In genomic region chr6:51169971-51170411, GRCm38 (mm10) we compare ENCODE assay signal across 8 mouse cellular contexts.
DNase-seq lines count a peak whose midpoint lies in the region; ATAC-seq and TF ChIP-seq lines count a peak whose summit lies in the region.

No protein-coding gene starts in this region.

- TF ChIP-seq CTCF in cerebellum, adult 2 months (IDR thresholded peaks at IDR 0.05; ENCODE audit: borderline replicate concordance, insufficient read depth, low read depth, low read length) = no peak

- TF ChIP-seq POLR2A in cerebellum, adult 2 months (IDR thresholded peaks at IDR 0.05; ENCODE audit: borderline replicate concordance, insufficient read depth, low read length) = no peak

- H3K27me3 ChIP-seq in cerebellum, adult 2 months (ENCODE audit: control insufficient read depth, insufficient read depth, low read length) = peaks cover 15% of the 10 kb centered on the region; the same call in 1 of the 2 replicates
- H3K27me3 ChIP-seq in embryonic facial prominence, embryonic 12.5 days = no peaks in the 10 kb centered on the region
- H3K27me3 ChIP-seq in hindbrain, embryonic 11.5 days (ENCODE audit: control insufficient read depth, insufficient read depth, low read length) = peaks cover 12% of the 10 kb centered on the region
- H3K27me3 ChIP-seq in liver, embryonic 13.5 days = peaks cover 40% of the 10 kb centered on the region
- H3K27me3 ChIP-seq in stomach, embryonic 15.5 days (replicated peaks) = peaks cover 8% of the 10 kb centered on the region; the same call in 1 of the 2 replicates

- peak; percentile 23 to 37 for DNase-seq in cerebellum, postnatal 10 days
- DNase-seq in cerebellum, adult 2 months = no peak
- peak; percentile 66 for DNase-seq in hindbrain, embryonic 11.5 days (ENCODE audit: low spot score)
- DNase-seq in liver, embryonic 13.5 days = no peak
- DNase-seq in thymus, adult 18-20 months = no peak
- no peak for DNase-seq in frontal cortex, postnatal 10 days (ENCODE audit: low spot score in 2 of 2)

- no peaks in the 10 kb centered on the region for H3K9me3 ChIP-seq in embryonic facial prominence, embryonic 12.5 days
- H3K9me3 ChIP-seq in hindbrain, embryonic 11.5 days (ENCODE audit: control insufficient read depth, low read length) = no peaks in the 10 kb centered on the region
- H3K9me3 ChIP-seq in liver, embryonic 13.5 days (replicated peaks) = no peaks in the 10 kb centered on the region
- no peaks in the 10 kb centered on the region for H3K9me3 ChIP-seq in stomach, embryonic 15.5 days

- H3K4me3 ChIP-seq in cerebellum, adult 2 months (replicated peaks; ENCODE audit: insufficient read depth, low read depth, low read length) = no peak overlapping the region
- H3K4me3 ChIP-seq in embryonic facial prominence, embryonic 12.5 days = 0 out of 2 replicates have a peak overlapping the region, but pooled peaks have one; percentile 11
- H3K4me3 ChIP-seq in hindbrain, embryonic 11.5 days (ENCODE audit: low read depth, low read length) = peak overlapping the region; percentile 15; the same call in 1 of the 2 replicates
- peak overlapping the region; percentile 64 for H3K4me3 ChIP-seq in liver, embryonic 13.5 days (replicated peaks)
- peak overlapping the region; percentile 25 for H3K4me3 ChIP-seq in stomach, embryonic 15.5 days (replicated peaks)

- H3K4me2 ChIP-seq in embryonic facial prominence, embryonic 12.5 days (replicated peaks) = peak overlapping the region; percentile 42
- H3K4me2 ChIP-seq in hindbrain, embryonic 11.5 days (replicated peaks; ENCODE audit: low read depth, low read length) = peak overlapping the region; percentile 12
- peak overlapping the region; percentile 87 for H3K4me2 ChIP-seq in liver, embryonic 13.5 days
- H3K4me2 ChIP-seq in stomach, embryonic 15.5 days = peak overlapping the region; percentile 52

- no peak for ATAC-seq in embryonic facial prominence, embryonic 12.5 days (ENCODE audit: insufficient number of reproducible peaks, insufficient read depth, low FRiP score, low TSS enrichment)
- no peak for ATAC-seq in hindbrain, embryonic 11.5 days (ENCODE audit: low FRiP score)
- no peak for ATAC-seq in liver, embryonic 13.5 days (ENCODE audit: low read depth)
- no peak for ATAC-seq in stomach, embryonic 15.5 days (ENCODE audit: insufficient read depth, low FRiP score, low read depth)

- no peaks in the 10 kb centered on the region for H3K4me1 ChIP-seq in cerebellum, adult 2 months (ENCODE audit: control insufficient read depth, insufficient read depth, low read length)
- H3K4me1 ChIP-seq in embryonic facial prominence, embryonic 12.5 days = peaks cover 37% of the 10 kb centered on the region
- peaks cover 10% of the 10 kb centered on the region for H3K4me1 ChIP-seq in hindbrain, embryonic 11.5 days (replicated peaks; ENCODE audit: control insufficient read depth, insufficient read depth, low read length)
- peaks cover 59% of the 10 kb centered on the region for H3K4me1 ChIP-seq in liver, embryonic 13.5 days (replicated peaks)
- peaks cover 16% of the 10 kb centered on the region for H3K4me1 ChIP-seq in stomach, embryonic 15.5 days

- no peaks in the 10 kb centered on the region for H3K36me3 ChIP-seq in embryonic facial prominence, embryonic 12.5 days
- no peaks in the 10 kb centered on the region for H3K36me3 ChIP-seq in hindbrain, embryonic 11.5 days (ENCODE audit: control insufficient read depth, insufficient read depth, low read length)
- no peaks in the 10 kb centered on the region for H3K36me3 ChIP-seq in liver, embryonic 13.5 days
- H3K36me3 ChIP-seq in stomach, embryonic 15.5 days = no peaks in the 10 kb centered on the region

- WGBS in cerebellum, adult 2 months = 20% methylated on average over 22 of the region's 22 CpGs
- 2% methylated on average over 22 of the region's 22 CpGs for WGBS in embryonic facial prominence, embryonic 12.5 days
- under 1% methylated on average over 22 of the region's 22 CpGs for WGBS in hindbrain, embryonic 11.5 days
- under 1% methylated on average over 22 of the region's 22 CpGs for WGBS in liver, embryonic 13.5 days (ENCODE audit: insufficient replicate concordance)
- WGBS in stomach, embryonic 15.5 days = 2% methylated on average over 22 of the region's 22 CpGs

- H3K27ac ChIP-seq in cerebellum, adult 2 months (ENCODE audit: insufficient read depth, low read length) = no peak overlapping the region
- H3K27ac ChIP-seq in embryonic facial prominence, embryonic 12.5 days = peak overlapping the region; percentile 98
- H3K27ac ChIP-seq in hindbrain, embryonic 11.5 days (ENCODE audit: low read depth, low read length) = peak overlapping the region; percentile 84
- H3K27ac ChIP-seq in liver, embryonic 13.5 days = peak overlapping the region; percentile 88
- peak overlapping the region; percentile 95 for H3K27ac ChIP-seq in stomach, embryonic 15.5 days

- H3K9ac ChIP-seq in embryonic facial prominence, embryonic 12.5 days = peak overlapping the region; percentile 55
- peak overlapping the region; percentile 44 for H3K9ac ChIP-seq in hindbrain, embryonic 11.5 days (ENCODE audit: low read depth, low read length)
- peak overlapping the region; percentile 64 for H3K9ac ChIP-seq in liver, embryonic 13.5 days
- no peak overlapping the region for H3K9ac ChIP-seq in stomach, embryonic 15.5 days

Comparison
In these comparisons a context has a peak if more than half of its experiments do, and no peak if none do; other contexts are left out.
1. DNase-seq: peak in cerebellum, postnatal 10 days (2 of 2) and hindbrain, embryonic 11.5 days (single experiment); none in cerebellum, adult 2 months (0 of 2), liver, embryonic 13.5 days (single experiment), thymus, adult 18-20 months (0 of 2) and frontal cortex, postnatal 10 days (0 of 2).
2. H3K4me2 ChIP-seq: peak in every context shown above with its lines; median percentile 87 in liver, embryonic 13.5 days; 52 in stomach, embryonic 15.5 days; 42 in embryonic facial prominence, embryonic 12.5 days; 12 in hindbrain, embryonic 11.5 days.